Mouse (Mus musculus): ENCODE results near the gene Olfr378. TPM values are rescaled to one million over a fixed set of nuclear protein-coding genes. Genes with fewer than 3 reads are reported as not detected.

Gene Olfr378
- not detected in 4 replicates for total RNA-seq (2023; ENCODE audit: inconsistent age)

GRCm38 (mm10) chr11:73428377-73428776, at the start of gene Olfr378:
Olfr378 (minus strand) TSS chr11:73428477.

GRCm38 (mm10) chr11:73457408-73457807, 29.1 kb upstream of the Olfr378 start, which contains the start of gene Olfr380:
Olfr380 (minus strand) TSS chr11:73457508.

GRCm38 (mm10) chr11:73399514-73399913, 28.8 kb downstream of the Olfr378 start, which contains the start of gene Olfr1:
Olfr1 (minus strand) TSS chr11:73399614.

Other genes starting within 250 kb of the Olfr378 start
- 24.1 to 31.5 TPM (median 26.0 TPM) in 4 replicates for gene Ctns, start 229.4 kb downstream of the Olfr378 start, total RNA-seq (2023; ENCODE audit: inconsistent age)
- gene Shpk, start 229.0 kb downstream of the Olfr378 start, total RNA-seq (2023; ENCODE audit: inconsistent age), result 2.8 to 4.0 TPM (median 3.5 TPM) in 4 replicates
- gene Trpv1, start 194.2 kb downstream of the Olfr378 start, total RNA-seq (2023; ENCODE audit: inconsistent age), result not detected in 4 replicates
- gene Trpv3, start 161.1 kb downstream of the Olfr378 start, total RNA-seq (2023; ENCODE audit: inconsistent age), result not detected in 4 replicates
- gene Aspa, start 98.9 kb downstream of the Olfr378 start, total RNA-seq (2023; ENCODE audit: inconsistent age), result 0.42 TPM in 1 of 4 replicates, not detected in the others
- gene Gm49340, start 98.7 kb downstream of the Olfr378 start, total RNA-seq (2023; ENCODE audit: inconsistent age), result not detected in 4 replicates
- gene Spata22, start 98.7 kb downstream of the Olfr378 start, total RNA-seq (2023; ENCODE audit: inconsistent age), result not detected in 4 replicates
- gene Olfr20, start 77.7 kb downstream of the Olfr378 start, total RNA-seq (2023; ENCODE audit: inconsistent age), result not detected in 4 replicates
- not detected in 4 replicates for gene Olfr376, start 57.2 kb downstream of the Olfr378 start, total RNA-seq (2023; ENCODE audit: inconsistent age)
- not detected in 4 replicates for gene Olfr1, start 28.9 kb downstream of the Olfr378 start, total RNA-seq (2023; ENCODE audit: inconsistent age)
- gene Olfr380, start 29.0 kb upstream of the Olfr378 start, total RNA-seq (2023; ENCODE audit: inconsistent age), result not detected in 4 replicates
- not detected in 4 replicates for gene Olfr381, start 63.1 kb upstream of the Olfr378 start, total RNA-seq (2023; ENCODE audit: inconsistent age)
- not detected in 4 replicates for gene Olfr382, start 88.7 kb upstream of the Olfr378 start, total RNA-seq (2023; ENCODE audit: inconsistent age)
- gene Olfr385, start 164.5 kb upstream of the Olfr378 start, total RNA-seq (2023; ENCODE audit: inconsistent age), result not detected in 4 replicates
- gene Olfr384, start 170.1 kb upstream of the Olfr378 start, total RNA-seq (2023; ENCODE audit: inconsistent age), result not detected in 4 replicates

Data from B cell, adult (primary cell).